Mouse (Mus musculus) liver, postnatal 0 days (tissue): Measurements from ENCODE around the gene Reln. TPM values are rescaled to one million over a fixed set of nuclear protein-coding genes. Genes with fewer than 3 reads are reported as not detected.

Source experiments
- ATAC-seq: fragments of 200-750 bp; cut with Nextera tagmentation; 2 replicates; pipeline ENCODE4 v1.8.0; 2017; ENCODE audit warnings: mild to moderate bottlenecking, moderate library complexity
- DNase-seq: peaks from one replicate; pipeline ENCODE4 v3.0.0-alpha.2; 2016
- H3K27ac ChIP-seq: fragments of 300-500 bp; sonication (generic); 2 replicates; pipeline ENCODE4 v1.5.1; 2014; ENCODE audit warnings: antibody characterized with exemption, moderate library complexity, mild to moderate bottlenecking, low read depth
- H3K27me3 ChIP-seq: fragments of 300-500 bp; sonication (generic); 2 replicates; pipeline ENCODE4 v1.6.1; 2014; ENCODE audit warnings: low read length, control low read depth, mixed read lengths; ENCODE audit not compliant: insufficient read depth
- H3K36me3 ChIP-seq: fragments of 300-500 bp; sonication (generic); replicated peaks from 2 replicates; pipeline ENCODE4 v1.6.1; 2014; ENCODE audit warnings: mild to moderate bottlenecking, control low read depth, low read length, moderate library complexity, mixed read lengths; ENCODE audit not compliant: insufficient read depth
- H3K4me1 ChIP-seq: fragments of 300-500 bp; sonication (generic); 2 replicates; pipeline ENCODE4 v1.6.1; 2014; ENCODE audit warnings: antibody characterized with exemption, mild to moderate bottlenecking, control low read depth; ENCODE audit not compliant: insufficient read depth
- H3K4me2 ChIP-seq: fragments of 300-500 bp; sonication (generic); 2 replicates; pipeline ENCODE4 v1.6.1; 2014; ENCODE audit warnings: low read depth, mild to moderate bottlenecking, low read length, moderate library complexity, mixed read lengths
- H3K4me3 ChIP-seq: fragments of 300-500 bp; sonication (generic); 2 replicates; pipeline ENCODE4 v1.5.1; 2014; ENCODE audit warnings: low read depth, low read length
- H3K9ac ChIP-seq: fragments of 300-500 bp; sonication (generic); replicated peaks from 2 replicates; pipeline ENCODE4 v1.6.1; 2014; ENCODE audit warnings: mild to moderate bottlenecking, moderate library complexity
- H3K9me3 ChIP-seq: fragments of 300-500 bp; sonication (generic); 2 replicates; pipeline ENCODE4 v1.6.1; 2016; ENCODE audit warnings: mild to moderate bottlenecking, control low read depth, low read length, mixed read lengths
- CTCF ChIP-seq: sonication (generic); IDR thresholded peaks from 2 replicates; pipeline ENCODE4 v1.5.1; 2016; ENCODE audit warnings: antibody characterized with exemption, low read depth
- EP300 ChIP-seq: IDR thresholded peaks from 2 replicates; pipeline ENCODE4 v1.6.1; 2016; ENCODE audit warnings: antibody characterized with exemption, low read depth, mild to moderate bottlenecking
- WGBS: fragments of 180-500 bp; shearing (Covaris S2); extraction: QIAGEN DNeasy Blood & Tissue Kit; methylation state at CpG from one replicate; pipeline ENCODE4 v1.1.7; 2014; ENCODE audit not compliant: insufficient replicate concordance; 5-methylcytosine and 5-hydroxymethylcytosine counted together
- polyA plus RNA-seq: library from polyadenylated mRNA; unstranded; fragments of >200 nt; fragmentation: Nextera tagmentation; extraction: Ambion mirVana; gene quantifications from 2 replicates; pipeline ENCODE4 v1.2.1, GENCODE M21; 2015

The Reln gene
- polyA plus RNA-seq, 1 experiment from 2014 or later, result 16.8 TPM

DNA sequence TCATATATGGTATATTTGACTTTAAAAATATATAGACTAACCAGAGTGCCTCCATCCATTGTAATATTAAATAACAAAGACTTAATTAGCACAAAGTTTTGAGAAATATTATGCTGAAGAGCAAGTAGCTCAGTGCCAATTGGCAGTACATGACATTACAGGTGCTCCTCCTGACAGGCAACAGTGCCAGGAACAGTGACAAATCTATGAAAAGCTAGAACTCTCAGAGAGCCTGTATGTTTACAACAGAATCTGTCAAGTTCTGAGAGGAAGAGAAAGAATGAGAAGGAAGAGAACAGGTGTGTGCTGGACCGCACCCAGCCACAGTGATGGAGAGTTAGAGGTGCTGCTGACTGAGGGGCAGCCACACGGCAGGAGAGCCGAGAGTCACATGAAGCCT is 363.3 kb downstream of the Reln start:
- ATAC-seq (no peak), DNase-seq (no peak)
- TF ChIP-seq EP300, result no peak
- TF ChIP-seq CTCF, result no peak
- 87% methylated on average over 3 of the region's 3 CpGs for WGBS
- no peaks in the 10 kb centered on the region for H3K36me3 ChIP-seq
- no peak overlapping the region for H3K27ac ChIP-seq
- H3K9me3 ChIP-seq, result no peaks in the 10 kb centered on the region
- no peak overlapping the region for H3K9ac ChIP-seq
- H3K4me2 ChIP-seq, result no peak overlapping the region
- H3K4me3 ChIP-seq, result no peak overlapping the region
- no peaks in the 10 kb centered on the region for H3K27me3 ChIP-seq
- H3K4me1 ChIP-seq, result no peaks in the 10 kb centered on the region

DNA sequence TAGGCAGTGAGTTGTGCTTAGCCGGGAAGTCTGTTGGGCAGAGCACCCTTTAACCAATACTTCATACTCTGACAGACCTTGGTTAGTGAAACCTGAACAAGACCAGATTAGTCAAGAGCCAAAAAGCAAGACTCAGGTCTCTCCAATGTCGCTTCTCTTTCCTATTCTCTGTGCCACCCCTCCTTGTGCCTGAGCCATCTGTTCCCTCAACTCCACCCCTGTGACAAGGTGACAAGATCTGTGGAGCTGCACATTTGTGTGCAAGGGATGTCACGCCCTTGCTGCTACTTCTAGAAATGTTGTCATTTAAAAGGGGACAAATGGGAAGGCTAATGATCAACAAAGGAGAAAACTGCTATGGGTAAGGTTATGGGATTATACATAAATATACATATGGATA is 364.0 kb downstream of the Reln start:
- 74% methylated on average over 3 of the region's 3 CpGs for WGBS
- no peak overlapping the region for H3K4me2 ChIP-seq
- H3K27me3 ChIP-seq, result no peaks in the 10 kb centered on the region
- no peak overlapping the region for H3K4me3 ChIP-seq
- H3K36me3 ChIP-seq, result no peaks in the 10 kb centered on the region
- ATAC-seq (no peak), DNase-seq (no peak)
- H3K27ac ChIP-seq, result no peak overlapping the region
- no peaks in the 10 kb centered on the region for H3K4me1 ChIP-seq
- no peaks in the 10 kb centered on the region for H3K9me3 ChIP-seq
- no peak overlapping the region for H3K9ac ChIP-seq
- TF ChIP-seq CTCF (no peak), EP300 (no peak)

DNA sequence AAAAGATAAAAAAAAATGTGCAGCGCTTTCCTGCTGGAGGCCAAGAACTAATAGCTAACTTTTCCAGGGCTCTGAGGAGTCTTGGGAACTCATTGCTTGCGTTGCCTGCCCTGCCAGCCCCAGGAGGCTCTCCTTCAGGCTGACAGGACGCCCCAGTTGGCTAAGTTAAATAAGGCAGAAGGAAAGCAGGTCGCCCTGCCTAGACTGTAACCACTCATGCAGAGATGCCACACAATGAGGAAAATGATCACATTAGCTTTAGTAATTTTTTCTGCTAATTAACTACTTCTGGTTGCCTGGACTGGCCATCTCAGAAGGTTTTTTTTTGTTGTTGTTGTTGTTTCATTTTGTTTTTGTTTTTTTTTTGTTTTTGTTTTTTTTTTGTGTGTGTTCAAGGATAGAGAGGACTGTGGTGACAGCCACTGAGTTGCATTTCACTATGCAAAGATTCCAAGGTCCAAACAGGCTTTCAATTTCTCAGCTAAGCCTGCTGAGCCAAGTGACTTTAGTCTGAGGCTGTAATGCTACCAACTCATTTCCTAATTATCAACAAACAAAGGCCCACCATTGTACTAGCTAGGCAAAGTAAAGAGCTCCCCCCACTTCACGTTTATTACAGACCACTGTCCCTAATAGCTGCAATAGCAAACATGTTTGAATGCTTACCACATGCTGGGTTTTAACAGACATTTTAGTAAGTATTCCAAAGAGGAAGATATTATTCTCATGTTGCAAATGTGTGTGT is 371.1 kb downstream of the Reln start:
- TF ChIP-seq CTCF (no peak), EP300 (no peak)
- Histone ChIP-seq H3K9ac (no peak overlapping the region), H3K9me3 (no peaks in the 10 kb centered on the region), H3K36me3 (peaks cover 2% of the 10 kb centered on the region; the same call in 1 of the 2 replicates), H3K4me3 (no peak overlapping the region), H3K4me1 (no peaks in the 10 kb centered on the region), H3K27ac (no peak overlapping the region), H3K27me3 (no peaks in the 10 kb centered on the region), H3K4me2 (no peak overlapping the region)
- no peak for ATAC-seq
- DNase-seq, result no peak
- WGBS, result 60% methylated on average over 5 of the region's 5 CpGs

DNA sequence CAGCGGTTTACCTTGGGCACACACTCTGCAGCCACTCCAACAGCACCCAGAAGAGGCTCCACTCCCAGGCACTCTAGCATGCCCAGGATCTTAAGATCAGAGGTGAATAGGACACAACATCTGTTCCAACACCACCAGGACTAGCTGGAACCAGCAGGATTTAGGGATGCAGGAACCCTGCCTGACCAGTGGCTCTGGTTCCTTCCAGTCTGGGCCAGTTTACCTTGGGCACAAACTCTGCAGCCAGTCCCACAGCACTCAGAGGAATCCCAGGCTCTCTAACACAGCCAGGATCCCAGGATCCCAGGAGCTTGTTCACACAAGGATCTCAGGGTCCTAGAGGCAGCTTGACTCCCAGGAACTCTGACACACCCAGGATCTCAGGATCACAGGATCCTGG is 382.7 kb downstream of the Reln start:
- Histone ChIP-seq H3K27ac (no peak overlapping the region), H3K4me1 (no peaks in the 10 kb centered on the region), H3K27me3 (no peaks in the 10 kb centered on the region), H3K4me2 (no peak overlapping the region), H3K9ac (no peak overlapping the region), H3K36me3 (no peaks in the 10 kb centered on the region), H3K9me3 (no peaks in the 10 kb centered on the region), H3K4me3 (no peak overlapping the region)
- no peak for ATAC-seq
- 83% methylated on average over 1 of the region's 1 CpGs for WGBS
- no peak for DNase-seq
- no peak for TF ChIP-seq EP300
- no peak for TF ChIP-seq CTCF

DNA sequence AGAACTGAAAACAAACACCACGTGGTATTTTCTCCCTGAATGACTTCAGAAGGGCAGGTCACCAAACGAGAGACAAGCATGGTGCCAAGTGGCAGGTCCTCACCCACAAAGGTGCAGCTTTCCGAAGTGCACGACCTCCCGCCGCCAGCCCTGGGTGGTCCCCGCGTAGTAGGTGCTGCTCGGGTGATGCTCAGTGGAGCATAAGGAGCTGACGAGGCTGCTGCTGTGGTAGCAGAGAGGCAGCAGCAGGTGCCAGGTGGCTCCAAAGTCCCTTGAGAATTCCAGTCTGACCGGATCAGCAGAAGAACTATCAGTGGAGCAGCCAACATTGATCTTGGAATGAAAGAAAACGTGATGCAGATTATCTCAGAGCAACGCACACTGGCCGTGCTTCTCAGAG is 384.4 kb downstream of the Reln start:
- Histone ChIP-seq H3K27ac (no peak overlapping the region), H3K36me3 (no peaks in the 10 kb centered on the region; the same call in 1 of the 2 replicates), H3K9ac (no peak overlapping the region), H3K9me3 (no peaks in the 10 kb centered on the region), H3K27me3 (no peaks in the 10 kb centered on the region), H3K4me2 (no peak overlapping the region), H3K4me3 (no peak overlapping the region), H3K4me1 (no peaks in the 10 kb centered on the region)
- ATAC-seq (no peak), DNase-seq (no peak)
- 82% methylated on average over 14 of the region's 14 CpGs for WGBS
- TF ChIP-seq EP300 (no peak), CTCF (no peak)

DNA sequence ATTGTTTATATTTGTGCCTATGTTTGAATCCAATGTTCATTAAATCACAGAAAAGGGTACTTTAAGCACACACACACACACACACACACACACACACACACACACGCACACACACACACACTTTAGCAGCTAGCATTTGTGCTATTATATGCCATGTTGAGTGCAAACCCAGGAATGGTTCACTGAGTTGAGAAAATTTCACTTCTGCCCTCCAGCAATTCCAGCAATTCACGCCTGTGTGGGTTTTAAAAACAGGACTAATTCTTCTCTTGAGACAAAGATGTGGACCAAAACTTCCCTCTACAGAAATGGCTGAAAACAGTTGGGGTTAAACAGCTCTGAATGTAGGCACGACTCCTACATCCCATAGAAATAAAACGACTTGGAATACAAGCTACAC is 386.9 kb downstream of the Reln start:
- no peak for TF ChIP-seq EP300
- TF ChIP-seq CTCF, result no peak
- WGBS, result 62% methylated on average over 4 of the region's 4 CpGs
- no peak overlapping the region for H3K4me3 ChIP-seq
- no peaks in the 10 kb centered on the region for H3K9me3 ChIP-seq
- H3K27ac ChIP-seq, result no peak overlapping the region
- H3K27me3 ChIP-seq, result no peaks in the 10 kb centered on the region
- H3K36me3 ChIP-seq, result no peaks in the 10 kb centered on the region; the same call in 1 of the 2 replicates
- ATAC-seq, result no peak
- no peak overlapping the region for H3K4me2 ChIP-seq
- no peak overlapping the region for H3K9ac ChIP-seq
- no peak for DNase-seq
- no peaks in the 10 kb centered on the region for H3K4me1 ChIP-seq
